Mouse (Mus musculus): Measurements from ENCODE around the gene Rps6ka6.

- TF ChIP-seq EP300 (optimal IDR thresholded peaks at IDR 0.05) (no peak), CTCF (IDR thresholded peaks at IDR 0.05; ENCODE audit: low read depth) (no peak)
These were observed 160.7 kb downstream of the Rps6ka6 start for GRCm38 (mm10) chrX:111377020-111377419.
